Mouse (Mus musculus): ENCODE results near the gene Tlx2. TPM values are rescaled to one million over a fixed set of nuclear protein-coding genes. Genes with fewer than 3 reads are reported as not detected.

The Tlx2 gene
- total RNA-seq (2022) = not detected

GRCm38 (mm10) chr6:83070247-83070310 lies at the start of gene Tlx2:
Tlx2 (minus strand) TSS chr6:83070293.
- DNase-seq (ENCODE audit: low spot score in 2 of 2) = no peak

GRCm38 (mm10) chr6:83119734-83120051 lies 49.6 kb upstream of the Tlx2 start:
- peak in 1 of 2 experiments; percentile 45 for DNase-seq (ENCODE audit: low spot score in 2 of 2)

GRCm38 (mm10) chr6:83118825-83119733 lies 49.0 kb upstream of the Tlx2 start:
- DNase-seq (ENCODE audit: low spot score in 2 of 2) = no peak

- no peak for DNase-seq (ENCODE audit: low spot score in 2 of 2)
These were observed 48.3 kb upstream of the Tlx2 start for GRCm38 (mm10) chr6:83118369-83118768.

GRCm38 (mm10) chr6:83117616-83118015 lies 47.5 kb upstream of the Tlx2 start:
- DNase-seq (ENCODE audit: low spot score in 2 of 2) = no peak

- no peak for DNase-seq (ENCODE audit: low spot score in 2 of 2)
These were observed 47.0 kb upstream of the Tlx2 start for GRCm38 (mm10) chr6:83117165-83117438.

- DNase-seq (ENCODE audit: low spot score in 2 of 2) = no peak
These were observed 46.5 kb upstream of the Tlx2 start for GRCm38 (mm10) chr6:83116373-83117164.

- peak in 1 of 2 experiments; percentile 29 for DNase-seq (ENCODE audit: low spot score in 2 of 2)
These were observed 45.7 kb upstream of the Tlx2 start for GRCm38 (mm10) chr6:83115682-83116372.

GRCm38 (mm10) chr6:83115011-83115671 lies 45.0 kb upstream of the Tlx2 start, which contains the start of gene Mogs:
Mogs (plus strand) TSS chr6:83115496.
- peak; percentile 82 to 88 for DNase-seq (ENCODE audit: low spot score in 2 of 2)

GRCm38 (mm10) chr6:83111510-83112136 lies 41.5 kb upstream of the Tlx2 start:
- DNase-seq (ENCODE audit: low spot score in 2 of 2) = no peak

- peak; percentile 71 to 81 for DNase-seq (ENCODE audit: low spot score in 2 of 2)
These were observed 38.9 kb upstream of the Tlx2 start, which contains the start of gene Mrpl53 for GRCm38 (mm10) chr6:83108762-83109668. Mrpl53 (plus strand) TSS chr6:83109040.

- peak in 1 of 2 experiments; percentile 54 for DNase-seq (ENCODE audit: low spot score in 2 of 2)
These were observed 37.7 kb upstream of the Tlx2 start for GRCm38 (mm10) chr6:83107566-83108400.

- peak in 1 of 2 experiments; percentile 50 for DNase-seq (ENCODE audit: low spot score in 2 of 2)
These were observed 34.1 kb upstream of the Tlx2 start for GRCm38 (mm10) chr6:83104158-83104557.

- peak in 1 of 2 experiments; percentile 28 for DNase-seq (ENCODE audit: low spot score in 2 of 2)
These were observed 33.1 kb upstream of the Tlx2 start for GRCm38 (mm10) chr6:83103130-83103650.

GRCm38 (mm10) chr6:83101688-83102556 lies 31.8 kb upstream of the Tlx2 start:
- DNase-seq (ENCODE audit: low spot score in 2 of 2) = peak in 1 of 2 experiments; percentile 48

GRCm38 (mm10) chr6:83101316-83101687 lies 31.2 kb upstream of the Tlx2 start, which contains the start of the genes Ccdc142 and Gm42688:
Ccdc142 (plus strand) TSS chr6:83101601.
Gm42688 (plus strand) TSS chr6:83101617.
- DNase-seq (ENCODE audit: low spot score in 2 of 2) = peak; percentile 80 to 91

GRCm38 (mm10) chr6:83098411-83098810 lies 28.3 kb upstream of the Tlx2 start:
- DNase-seq (ENCODE audit: low spot score in 2 of 2) = no peak

- no peak for DNase-seq (ENCODE audit: low spot score in 2 of 2)
These were observed 25.9 kb upstream of the Tlx2 start for GRCm38 (mm10) chr6:83095968-83096367.

Measured in left cerebral cortex, adult 8-10 months (tissue).